Mouse (Mus musculus): ENCODE measurements around the gene Eif3d. TPM values are rescaled to one million over a fixed set of nuclear protein-coding genes. Genes with fewer than 3 reads are reported as not detected.

Eif3d gene
- total RNA-seq, 2 experiments from 2014 or later: 41.5 to 50.3 TPM

DNA sequence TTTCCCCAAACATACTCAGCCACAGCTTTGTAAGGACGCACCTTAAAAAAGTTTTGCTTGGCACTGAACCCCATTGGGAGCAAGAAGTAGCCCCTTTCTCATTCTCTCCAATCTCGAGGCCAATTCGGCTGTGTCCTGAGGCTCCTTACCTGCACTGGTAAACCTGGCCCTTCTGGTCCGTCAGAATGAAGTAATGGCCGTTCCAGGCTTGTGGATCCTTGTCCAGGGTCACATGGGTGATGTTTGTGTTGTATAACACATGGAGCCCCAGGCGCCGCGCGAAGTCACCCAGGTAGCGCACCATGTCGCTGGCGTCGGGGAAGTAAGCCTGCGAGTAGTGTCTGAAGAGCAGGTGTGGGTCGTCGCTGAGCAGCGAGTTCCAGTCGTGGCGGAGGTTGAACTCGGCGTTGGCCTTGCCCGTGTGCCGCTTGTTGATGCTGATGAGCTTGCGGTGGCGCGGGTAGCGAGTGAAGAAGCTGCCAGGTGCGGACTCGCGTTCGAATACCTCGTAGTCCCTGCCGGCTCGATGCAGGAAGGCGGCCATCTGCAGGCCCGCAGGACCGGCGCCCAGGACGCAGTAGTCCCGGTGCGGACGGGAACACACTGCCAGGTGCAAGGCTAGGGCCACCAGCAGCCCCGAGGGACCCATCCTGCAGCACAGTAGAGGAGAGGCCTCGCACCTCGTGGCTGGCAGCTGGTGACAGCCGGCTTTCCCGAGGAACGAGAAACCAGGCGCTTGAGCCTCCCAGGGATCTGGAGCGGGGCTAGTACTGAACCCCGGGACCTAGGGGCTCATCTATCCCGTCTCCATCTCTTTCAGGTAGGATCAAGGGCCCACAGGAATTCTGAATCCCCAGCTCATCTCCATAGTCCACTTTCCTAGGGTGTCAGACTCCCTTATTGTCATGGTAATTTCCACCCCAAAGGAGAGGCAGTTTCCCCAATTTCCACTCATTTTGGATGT, 14.9 kb downstream of the Eif3d start:
- ATAC-seq (replicated peaks; ENCODE audit: low FRiP score, poor library complexity, severe bottlenecking): no peak

DNA sequence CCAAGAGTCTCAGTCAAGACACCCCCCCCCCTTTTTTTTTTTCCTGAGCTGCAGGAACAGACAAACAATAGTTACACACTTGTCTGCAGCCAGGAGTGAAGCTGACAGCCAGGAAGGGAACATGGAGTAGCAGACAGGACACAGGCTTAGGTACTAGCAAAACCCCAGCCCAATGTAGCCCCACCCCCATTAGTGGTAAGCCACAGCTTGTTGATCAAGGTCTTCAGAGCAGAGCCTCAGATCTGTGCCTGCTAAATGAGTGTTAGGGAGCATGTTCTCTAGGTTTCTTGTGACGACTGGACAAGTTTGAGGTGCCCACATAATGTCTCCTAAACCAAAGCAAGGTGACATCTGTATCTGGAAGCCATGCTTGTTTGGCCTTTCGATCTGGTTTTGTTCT, 16.3 kb downstream of the Eif3d start:
- ATAC-seq (replicated peaks; ENCODE audit: low FRiP score, poor library complexity, severe bottlenecking): no peak

DNA sequence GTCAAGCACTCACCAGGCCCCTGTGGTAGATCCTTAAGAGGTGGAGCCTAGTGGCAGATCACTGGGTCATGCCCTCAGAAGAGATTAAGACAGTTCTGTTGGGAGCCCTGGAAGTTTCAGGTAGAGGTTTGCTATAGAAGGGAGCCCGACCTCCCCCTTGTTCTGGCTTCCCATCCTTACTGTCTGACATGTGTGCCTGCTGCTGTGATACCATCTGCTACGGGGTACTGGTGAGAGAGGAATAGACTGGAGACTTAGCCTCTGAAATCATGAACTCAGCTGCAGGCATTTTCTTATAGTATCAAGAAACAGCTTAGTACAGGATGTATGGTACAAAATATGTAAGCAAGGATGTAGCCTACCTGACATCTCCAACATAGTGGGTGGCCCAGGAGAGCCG, 17.7 kb downstream of the Eif3d start:
- ATAC-seq (replicated peaks; ENCODE audit: low FRiP score, poor library complexity, severe bottlenecking): no peak

DNA sequence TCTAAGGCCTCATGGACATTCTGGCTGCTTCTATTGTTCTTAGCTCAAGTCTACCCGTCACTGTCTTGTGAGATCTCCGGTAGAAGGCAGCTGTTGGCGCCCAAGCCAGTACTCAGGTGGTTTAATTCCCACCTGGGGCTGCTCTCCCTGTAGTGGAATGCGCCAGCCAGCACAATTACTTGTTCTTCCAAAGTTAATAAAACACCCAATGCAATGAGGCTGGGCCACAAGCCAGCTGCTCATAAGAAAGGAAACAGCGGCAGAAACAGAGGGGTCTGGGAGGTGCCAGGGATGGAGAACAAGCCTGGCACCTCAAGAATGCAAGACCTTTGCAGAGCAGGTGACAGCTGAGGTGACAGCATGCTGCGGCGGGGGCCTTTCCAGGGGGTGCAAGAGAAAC, 21.6 kb downstream of the Eif3d start:
- no peak for ATAC-seq (replicated peaks; ENCODE audit: low FRiP score, poor library complexity, severe bottlenecking)

DNA sequence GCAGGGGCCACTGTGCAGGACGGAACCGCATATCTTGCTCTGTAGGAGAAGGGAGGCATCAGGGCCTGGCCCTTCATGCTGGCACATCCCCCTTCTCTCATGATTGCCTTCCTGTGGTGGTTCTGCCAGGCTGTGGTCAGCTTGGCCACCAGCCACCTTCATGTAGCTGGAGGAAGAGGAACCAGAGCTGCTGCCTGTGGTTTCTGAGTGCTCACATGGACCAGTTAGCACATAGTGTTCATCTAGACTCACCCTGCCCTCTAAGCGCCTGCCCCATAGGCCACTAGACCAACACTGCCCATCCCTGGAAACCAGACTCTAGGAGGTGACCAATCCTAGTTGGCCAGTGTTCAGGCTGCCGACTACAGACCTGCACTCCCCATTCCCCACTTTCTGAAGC, 24.9 kb downstream of the Eif3d start:
- no peak for ATAC-seq (replicated peaks; ENCODE audit: low FRiP score, poor library complexity, severe bottlenecking)

DNA sequence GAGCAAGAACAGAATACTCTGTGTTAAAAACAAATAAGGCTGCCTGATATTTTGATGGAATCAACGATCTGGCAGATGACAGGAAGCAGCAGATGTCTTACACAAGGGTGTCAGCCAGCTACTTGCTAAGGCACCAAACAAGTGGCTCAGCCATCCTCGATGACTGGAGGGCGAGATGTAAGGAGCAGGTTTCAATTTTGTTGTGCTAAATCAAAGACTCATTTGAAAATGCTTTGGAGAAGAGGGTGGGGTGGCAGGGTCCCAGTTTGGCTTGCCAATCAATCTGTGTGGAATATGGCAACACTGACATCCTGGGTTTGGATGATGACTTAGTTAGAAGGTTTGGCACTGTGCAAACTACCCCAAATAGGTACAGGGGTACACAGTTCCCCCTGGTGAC, 29.1 kb downstream of the Eif3d start:
- no peak for ATAC-seq (replicated peaks; ENCODE audit: low FRiP score, poor library complexity, severe bottlenecking)

DNA sequence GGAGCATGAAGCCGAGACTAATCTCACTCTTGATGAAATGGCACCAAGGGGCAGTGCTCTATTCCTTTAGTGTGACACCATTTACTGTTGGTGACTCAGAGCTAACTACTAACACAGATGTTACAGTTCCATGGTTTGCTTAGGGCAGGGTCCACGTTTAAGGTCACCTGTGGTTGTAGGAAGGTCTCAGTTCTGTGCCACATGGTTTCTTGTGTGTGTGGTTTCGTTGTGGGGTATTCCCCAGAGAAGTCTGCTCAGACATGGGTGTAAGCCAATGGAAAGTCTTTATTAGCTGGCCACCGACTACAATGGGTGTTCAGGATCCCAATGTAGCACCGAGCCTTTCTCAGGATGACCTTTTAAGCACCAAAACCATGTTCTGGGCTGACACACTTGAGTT, 32.1 kb downstream of the Eif3d start:
- no peak for ATAC-seq (replicated peaks; ENCODE audit: low FRiP score, poor library complexity, severe bottlenecking)

DNA sequence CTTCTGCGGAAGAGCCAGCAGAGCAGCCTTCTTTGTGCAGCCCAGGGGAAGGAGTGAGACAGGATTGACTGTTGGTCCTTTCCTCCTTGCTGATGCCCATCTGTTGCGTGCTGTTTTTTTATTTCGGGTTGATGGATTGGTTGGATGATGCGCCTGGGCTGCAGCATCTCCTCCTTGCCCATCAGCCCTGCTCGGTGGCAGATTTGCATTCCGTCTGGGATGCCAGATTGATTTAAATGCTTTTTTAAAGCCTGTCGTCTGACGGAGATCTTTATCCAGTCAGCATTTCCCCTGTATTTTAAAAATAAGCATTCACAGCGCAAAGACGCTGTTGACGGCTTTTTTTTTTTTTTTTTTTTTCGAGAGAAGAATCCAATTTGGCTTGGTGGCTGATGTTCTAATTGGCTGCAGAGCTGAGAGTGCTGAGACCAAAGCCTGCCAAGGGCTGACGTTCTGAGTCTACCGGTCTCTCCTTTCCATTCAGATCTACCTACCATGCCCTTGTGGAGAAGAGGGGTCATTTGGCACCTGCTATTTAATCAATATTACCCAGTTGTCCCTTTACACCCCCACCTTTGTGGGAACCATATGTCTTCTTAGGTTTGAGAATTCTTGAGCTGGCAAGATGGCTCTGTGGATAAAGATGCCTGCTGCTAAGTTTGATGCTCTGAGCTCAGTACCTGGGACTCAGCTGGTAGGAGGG, 34.8 kb downstream of the Eif3d start:
- no peak for ATAC-seq (replicated peaks; ENCODE audit: low FRiP score, poor library complexity, severe bottlenecking)

DNA sequence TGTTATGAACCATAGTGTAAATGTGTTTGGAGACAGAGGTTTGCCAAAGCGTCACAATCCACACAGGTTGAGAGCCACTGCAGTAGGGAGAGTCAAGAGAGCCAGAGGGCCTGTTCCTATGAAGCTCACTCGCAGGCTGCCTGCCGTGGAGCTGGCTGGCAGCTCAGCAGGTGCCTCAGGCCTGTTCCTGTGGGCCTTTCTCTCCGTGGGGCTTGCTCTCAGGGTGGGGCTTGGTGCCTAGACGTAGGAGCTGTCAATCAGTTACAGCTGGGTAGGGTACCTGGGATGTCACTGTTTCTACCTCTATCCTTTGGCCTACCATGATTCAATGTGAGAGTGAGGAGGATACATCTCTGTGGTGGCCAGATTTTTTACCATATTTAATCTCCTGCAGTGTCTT, 35.6 kb downstream of the Eif3d start:
- no peak for ATAC-seq (replicated peaks; ENCODE audit: low FRiP score, poor library complexity, severe bottlenecking)

DNA sequence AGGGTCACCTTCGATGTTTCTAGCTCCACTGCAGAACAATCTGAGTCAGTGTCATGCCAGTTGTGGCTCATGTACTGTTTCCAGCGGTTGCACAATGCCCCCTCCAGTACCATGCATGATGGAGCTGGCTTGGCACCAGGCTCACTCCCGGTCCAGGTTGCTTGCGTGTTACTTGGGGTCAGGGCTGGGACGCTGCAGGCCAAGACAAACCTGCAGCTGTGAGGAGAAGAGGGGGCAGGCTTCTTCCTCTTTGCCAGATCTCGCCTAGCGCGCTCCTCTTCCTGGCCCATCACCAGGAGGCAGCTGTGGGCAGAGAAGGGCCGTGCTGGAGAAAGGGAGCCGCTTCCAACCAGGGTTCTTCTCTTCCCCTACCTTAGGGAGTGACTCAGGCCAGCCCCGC, 36.3 kb downstream of the Eif3d start:
- no peak for ATAC-seq (replicated peaks; ENCODE audit: low FRiP score, poor library complexity, severe bottlenecking)

DNA sequence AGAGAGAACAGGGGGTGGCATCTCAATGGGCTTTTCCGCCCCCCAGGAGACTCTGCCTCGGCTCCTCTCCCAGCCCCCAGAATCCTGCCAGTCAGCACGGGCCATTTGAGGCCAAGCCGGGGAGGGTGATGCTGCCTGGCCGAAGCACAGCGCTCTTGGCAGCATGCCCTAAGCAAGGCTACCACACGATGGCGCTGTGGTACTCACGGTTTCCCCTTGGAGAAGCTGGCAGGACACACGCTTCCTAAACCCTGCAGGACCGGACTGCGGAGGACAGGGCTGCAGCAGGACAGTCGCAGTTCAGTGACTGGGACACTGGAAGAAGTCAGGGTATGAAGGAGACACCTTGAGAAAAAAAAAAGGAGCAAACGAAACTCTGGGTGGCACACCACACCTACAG, 36.8 kb downstream of the Eif3d start:
- ATAC-seq (replicated peaks; ENCODE audit: low FRiP score, poor library complexity, severe bottlenecking): peak; percentile 62

DNA sequence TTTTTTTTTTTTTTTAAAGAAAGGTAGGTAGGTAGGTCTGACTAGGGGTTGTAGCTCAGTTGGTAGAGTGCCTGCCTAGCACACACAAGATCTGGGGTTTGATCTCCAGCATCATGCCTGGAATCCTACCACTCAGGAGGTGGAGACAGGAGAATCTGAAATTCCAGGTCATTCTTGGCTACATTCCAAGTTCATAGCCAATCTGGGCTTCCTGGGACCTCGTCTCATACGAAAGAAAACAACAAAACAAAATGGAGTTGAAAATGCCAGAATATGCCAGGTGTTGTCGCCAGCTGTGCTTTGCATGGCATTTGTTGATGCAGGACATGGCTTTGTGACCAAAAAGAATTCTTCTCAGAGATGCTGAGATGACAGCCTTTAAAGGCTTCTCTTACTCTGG, 37.4 kb downstream of the Eif3d start:
- no peak for ATAC-seq (replicated peaks; ENCODE audit: low FRiP score, poor library complexity, severe bottlenecking)

DNA sequence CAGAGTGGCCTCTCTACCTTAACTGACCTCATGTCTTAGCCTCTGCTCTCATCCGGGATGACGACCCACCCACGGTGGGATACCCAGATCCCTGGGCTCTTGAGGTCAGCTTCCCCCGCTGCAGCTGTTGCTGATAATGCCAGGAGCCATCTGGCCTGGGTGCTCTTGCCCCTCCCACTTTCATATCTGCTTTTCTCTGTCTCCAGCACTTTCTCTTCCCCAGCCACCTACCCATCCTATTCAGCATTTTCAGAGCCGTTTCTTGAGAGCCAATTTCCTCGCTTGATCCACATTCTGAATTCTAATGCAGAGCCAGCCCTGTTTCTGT, 39.0 kb downstream of the Eif3d start:
- peak; percentile 66 for ATAC-seq (replicated peaks; ENCODE audit: low FRiP score, poor library complexity, severe bottlenecking)

DNA sequence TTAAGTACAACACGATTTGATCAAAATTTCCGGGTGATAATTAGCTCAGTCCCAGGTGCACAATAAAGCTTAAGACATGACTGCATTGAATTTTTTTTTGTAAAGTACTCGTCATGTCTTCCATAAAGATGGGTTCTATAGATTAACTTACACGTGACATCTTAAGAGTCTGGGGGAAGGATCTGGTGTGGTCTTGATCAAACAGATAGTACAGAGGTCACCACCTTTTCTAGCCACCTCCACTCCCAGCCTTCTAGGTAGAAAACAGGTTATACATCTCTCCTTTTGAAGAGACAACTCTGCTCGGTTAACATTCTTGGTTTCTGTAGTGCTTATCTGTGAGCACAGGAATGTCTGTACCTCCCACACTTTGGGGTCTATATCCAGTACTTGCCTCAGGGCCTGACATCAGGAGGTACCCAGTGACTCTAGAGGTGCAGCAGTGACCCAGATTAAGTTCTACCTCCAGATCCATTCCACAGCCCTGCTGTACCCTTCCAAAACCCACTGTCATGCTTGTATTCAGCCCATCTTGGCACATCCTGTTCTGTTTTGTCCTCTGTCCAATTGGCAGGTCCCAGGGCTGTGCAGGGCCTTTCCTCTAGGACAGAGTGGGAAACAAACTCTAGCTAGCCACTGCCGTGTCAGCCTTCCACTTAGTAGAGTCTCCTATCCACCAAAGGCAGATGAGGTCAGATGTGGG, 39.5 kb downstream of the Eif3d start:
- peak; percentile 2; the same call in 1 of the 2 replicates for ATAC-seq (replicated peaks; ENCODE audit: low FRiP score, poor library complexity, severe bottlenecking)

DNA sequence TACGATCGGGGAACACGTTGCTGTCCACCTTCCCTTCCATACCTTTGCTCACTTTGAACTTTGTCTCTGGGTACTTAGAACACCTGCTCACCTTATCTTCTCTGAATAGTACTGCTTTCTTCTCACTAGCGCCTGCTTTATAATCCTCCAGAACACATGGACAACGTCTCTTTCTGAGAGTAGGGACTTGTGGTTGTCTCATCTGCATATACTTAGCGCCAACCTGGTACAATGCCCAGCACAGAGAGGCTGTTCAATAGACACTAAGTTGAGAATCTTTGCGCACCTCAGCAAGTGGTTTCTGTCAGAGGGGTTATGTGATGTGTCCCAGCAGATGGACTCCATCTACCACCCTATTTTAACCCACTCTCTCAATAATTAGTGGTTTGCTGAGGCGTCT, 40.8 kb downstream of the Eif3d start:
- ATAC-seq (replicated peaks; ENCODE audit: low FRiP score, poor library complexity, severe bottlenecking): no peak

DNA sequence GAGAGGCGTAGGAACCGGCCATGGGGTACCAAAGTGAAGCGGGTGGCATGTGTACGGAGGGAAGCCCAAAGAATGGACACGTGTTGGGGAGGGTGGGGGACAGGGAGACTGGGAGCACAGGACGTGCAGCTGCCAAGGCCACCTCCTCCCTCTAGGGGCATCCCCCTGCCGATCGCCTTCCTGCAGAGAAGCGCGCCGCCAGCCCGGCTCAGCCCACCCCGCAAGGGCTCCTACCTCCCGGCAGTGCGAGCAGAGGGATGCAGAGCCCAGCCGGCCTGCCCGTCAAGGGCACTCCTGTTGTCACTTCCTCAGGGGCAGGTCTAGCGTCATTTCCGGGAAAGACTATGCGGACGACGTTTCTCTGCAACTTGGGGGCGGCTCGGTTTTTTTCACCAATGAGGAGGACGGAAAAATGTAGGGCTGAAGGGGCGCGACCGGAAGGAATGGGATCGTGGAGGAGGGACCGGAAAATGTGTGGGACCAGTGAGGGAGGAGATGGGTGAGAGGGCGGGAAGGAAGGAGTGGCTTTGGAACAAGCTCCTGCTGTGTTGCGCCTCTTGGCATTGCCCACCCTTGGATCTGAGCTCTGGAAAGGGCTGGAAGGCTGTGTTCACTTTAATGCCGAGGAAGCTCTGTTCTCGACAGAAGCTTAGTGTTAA, 41.8 kb downstream of the Eif3d start, which contains the start of gene Txn2:
Gene Txn2 (minus strand): TSS at position 334 of the 659 bp plus-strand sequence.
- ATAC-seq (replicated peaks; ENCODE audit: low FRiP score, poor library complexity, severe bottlenecking): peak; percentile 85

DNA sequence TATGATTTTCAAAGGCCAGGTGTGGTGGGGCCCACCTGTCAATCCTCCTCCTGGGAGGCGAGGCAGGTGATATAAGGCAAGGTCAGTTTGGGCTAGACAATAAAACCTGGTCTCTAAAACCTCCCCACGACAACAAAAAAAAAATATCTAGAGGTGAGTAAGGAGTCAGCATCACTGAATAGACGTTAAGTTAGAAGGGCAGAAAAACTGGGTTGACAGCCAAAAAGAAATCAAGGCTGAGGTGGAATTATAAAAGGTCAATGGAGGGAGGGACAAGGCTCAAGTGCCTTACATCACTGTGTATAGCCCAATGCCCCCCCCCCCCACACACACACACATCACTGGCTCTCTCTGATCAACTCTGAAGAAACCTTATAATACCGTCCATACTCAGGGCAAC, 42.5 kb downstream of the Eif3d start:
- ATAC-seq (replicated peaks; ENCODE audit: low FRiP score, poor library complexity, severe bottlenecking): no peak

DNA sequence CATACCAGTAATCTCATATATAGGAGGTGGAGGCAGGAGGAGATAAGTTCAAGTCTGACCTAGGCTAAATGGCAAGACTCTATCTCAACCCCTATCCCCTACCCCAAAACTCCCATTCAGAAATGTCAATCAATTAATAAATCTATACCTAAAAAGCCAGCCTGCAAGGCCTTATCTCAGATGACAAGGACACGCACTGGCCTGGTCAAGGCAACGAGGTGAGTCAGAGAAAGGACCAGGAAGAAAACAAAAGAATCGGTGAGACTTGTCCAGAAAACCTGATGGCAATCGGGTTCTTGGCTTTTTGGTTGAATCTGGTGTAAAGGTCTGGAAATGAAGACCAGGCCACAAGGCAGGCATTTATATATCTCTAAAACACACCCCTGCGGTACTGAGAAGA, 43.7 kb downstream of the Eif3d start:
- no peak for ATAC-seq (replicated peaks; ENCODE audit: low FRiP score, poor library complexity, severe bottlenecking)

DNA sequence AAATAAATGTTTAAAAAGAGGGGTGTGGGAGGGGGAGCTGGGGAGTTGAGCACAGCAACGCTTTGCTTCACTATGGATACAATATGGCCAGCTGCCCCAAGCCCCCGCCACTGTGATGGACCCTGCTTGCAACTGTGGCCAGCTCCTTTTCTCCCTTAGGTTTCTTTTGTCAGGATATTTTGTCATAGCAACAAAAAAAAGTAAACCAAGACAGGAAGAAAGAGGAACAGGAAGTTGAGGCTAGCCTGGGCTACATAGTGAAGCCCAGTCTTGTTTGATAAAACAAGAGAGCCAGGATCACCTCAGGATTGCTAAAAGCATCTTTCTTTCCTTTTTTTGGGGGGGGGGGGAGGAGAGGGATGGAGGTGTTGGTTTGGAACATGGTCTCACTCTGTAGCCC, 45.4 kb downstream of the Eif3d start:
- no peak for ATAC-seq (replicated peaks; ENCODE audit: low FRiP score, poor library complexity, severe bottlenecking)

All from erythroblast, adult 5-6 weeks (primary cell).